Mouse (Mus musculus) small intestine, adult 2 months (tissue): ENCODE results near the gene Eno2. TPM values are rescaled to one million over a fixed set of nuclear protein-coding genes. Genes with fewer than 3 reads are reported as not detected.

Source experiments
- H3K27ac ChIP-seq: fragments of 200-500 bp; 2 replicates; pipeline ENCODE4 v1.5.1; 2012; ENCODE audit warnings: low read depth, low read length, control low read depth, inconsistent platforms; ENCODE audit not compliant: insufficient read depth
- H3K27me3 ChIP-seq: fragments of 200-500 bp; 2 replicates; pipeline ENCODE4 v1.6.1; 2012; ENCODE audit warnings: mild to moderate bottlenecking, moderate library complexity, low read length, inconsistent platforms; ENCODE audit not compliant: control insufficient read depth, insufficient read depth
- H3K36me3 ChIP-seq: fragments of 200-500 bp; 2 replicates; pipeline ENCODE4 v1.6.1; 2012; ENCODE audit warnings: mild to moderate bottlenecking, low read length, control low read depth, inconsistent platforms; ENCODE audit not compliant: control insufficient read depth, insufficient read depth
- H3K4me1 ChIP-seq: fragments of 200-500 bp; 2 replicates; pipeline ENCODE4 v1.6.1; 2012; ENCODE audit warnings: low read length, inconsistent platforms, mixed read lengths; ENCODE audit not compliant: control insufficient read depth, insufficient read depth, insufficient read length
- H3K4me3 ChIP-seq: fragments of 200-500 bp; 2 replicates; pipeline ENCODE4 v1.5.1; 2012; ENCODE audit warnings: low read depth, mild to moderate bottlenecking, control low read depth, inconsistent platforms, low read length, moderate library complexity
- CTCF ChIP-seq: fragments of 200-500 bp; IDR thresholded peaks from 2 replicates; pipeline ENCODE4 v1.5.1; 2012; ENCODE audit warnings: low read depth, mild to moderate bottlenecking, control low read depth, inconsistent platforms, low read length, moderate library complexity, mixed read lengths; ENCODE audit not compliant: insufficient replicate concordance, insufficient read length; ENCODE audit errors: extremely low read depth
- POLR2A ChIP-seq: fragments of 200-500 bp; IDR thresholded peaks from 2 replicates; pipeline ENCODE4 v1.6.1; 2012; ENCODE audit warnings: low read depth, mild to moderate bottlenecking, control low read depth, inconsistent platforms, low read length, moderate library complexity
- WGBS: fragments of 180-500 bp; shearing (Covaris S2); methylation state at CpG from one replicate; pipeline ENCODE4 v1.1.7; 2018; 5-methylcytosine and 5-hydroxymethylcytosine counted together
- polyA plus RNA-seq: library from polyadenylated mRNA; depleted of rRNA; stranded (reverse); fragments of >200 nt; gene quantifications from 2 replicates; pipeline ENCODE4 v1.2.3, GENCODE M21; 2012

The Eno2 gene
- polyA plus RNA-seq, 1 experiment, result 1.7 TPM

GRCm38 (mm10) chr6:124740211-124740887 is 29.1 kb downstream of the Eno2 start:
- Histone ChIP-seq H3K27ac (peak overlapping the region; percentile 99), H3K27me3 (no peaks in the 10 kb centered on the region), H3K36me3 (peaks cover 8% of the 10 kb centered on the region), H3K4me3 (peak overlapping the region; percentile 74), H3K4me1 (peaks cover 15% of the 10 kb centered on the region)
- WGBS, result under 1% methylated on average over 29 of the region's 29 CpGs
- TF ChIP-seq POLR2A, result no peak
- peak; percentile 58; the same call in 1 of the 2 replicates for TF ChIP-seq CTCF

- WGBS, result 56% methylated on average over 10 of the region's 10 CpGs
- Histone ChIP-seq H3K36me3 (peaks cover 7% of the 10 kb centered on the region), H3K4me3 (no peak overlapping the region), H3K27me3 (no peaks in the 10 kb centered on the region), H3K27ac (peak overlapping the region; percentile 84), H3K4me1 (peaks cover 9% of the 10 kb centered on the region)
- TF ChIP-seq CTCF, result no peak
- no peak for TF ChIP-seq POLR2A
These were observed 30.2 kb downstream of the Eno2 start for GRCm38 (mm10) chr6:124739231-124739796.

GRCm38 (mm10) chr6:124738511-124739023 is 30.9 kb downstream of the Eno2 start, which contains the start of gene Ptpn6:
Gene Ptpn6, minus strand, starts transcription at chr6:124738714.
- TF ChIP-seq CTCF, result 0 out of 2 replicates have a peak, but pooled peaks have one; percentile 7
- no peak; the same call in 1 of the 2 replicates for TF ChIP-seq POLR2A
- peak within 1 kb of the TSS; percentile 48 for H3K4me3 ChIP-seq
- H3K36me3 ChIP-seq, result peaks cover 7% of the 10 kb centered on the region
- peaks cover 9% of the 10 kb centered on the region for H3K4me1 ChIP-seq
- WGBS, result 7% methylated on average over 15 of the region's 15 CpGs
- H3K27ac ChIP-seq, result peak within 1 kb of the TSS; percentile 84
- no peaks in the 10 kb centered on the region for H3K27me3 ChIP-seq

- H3K27me3 ChIP-seq, result no peaks in the 10 kb centered on the region
- peaks cover 17% of the 10 kb centered on the region for H3K4me1 ChIP-seq
- H3K27ac ChIP-seq, result no peak overlapping the region
- H3K4me3 ChIP-seq, result no peak overlapping the region
- 88% methylated on average over 11 of the region's 11 CpGs for WGBS
- TF ChIP-seq CTCF (no peak), POLR2A (no peak)
- no peaks in the 10 kb centered on the region for H3K36me3 ChIP-seq
These were observed 32.4 kb downstream of the Eno2 start for GRCm38 (mm10) chr6:124737040-124737439.

GRCm38 (mm10) chr6:124734417-124734816 is 35.1 kb downstream of the Eno2 start:
- no peak overlapping the region for H3K27ac ChIP-seq
- peaks cover 2% of the 10 kb centered on the region; the same call in 1 of the 2 replicates for H3K36me3 ChIP-seq
- H3K4me3 ChIP-seq, result no peak overlapping the region
- TF ChIP-seq POLR2A (no peak), CTCF (no peak)
- no peaks in the 10 kb centered on the region for H3K27me3 ChIP-seq
- 91% methylated on average over 3 of the region's 3 CpGs for WGBS
- H3K4me1 ChIP-seq, result peaks cover 11% of the 10 kb centered on the region

- Histone ChIP-seq H3K27ac (peak overlapping the region; percentile 84), H3K36me3 (peaks cover 5% of the 10 kb centered on the region; the same call in 1 of the 2 replicates), H3K4me3 (peak overlapping the region; percentile 60), H3K4me1 (peaks cover 13% of the 10 kb centered on the region), H3K27me3 (no peaks in the 10 kb centered on the region)
- WGBS, result 56% methylated on average over 19 of the region's 19 CpGs
- no peak for TF ChIP-seq CTCF
- TF ChIP-seq POLR2A, result peak; percentile 45; the same call in 1 of the 2 replicates
These were observed 36.8 kb downstream of the Eno2 start for GRCm38 (mm10) chr6:124732476-124733370.
